Mouse (Mus musculus): ENCODE measurements around the gene Grhpr. TPM values are rescaled to one million over a fixed set of nuclear protein-coding genes. Genes with fewer than 3 reads are reported as not detected.
A peak's percentile ranks its signal among the peaks of the same experiment; 100 is the strongest.
"Not testable (repeated sequence)": the region's sequence is repeated elsewhere in the genome, so short reads cannot be mapped to it uniquely, and the experiment has no call there.

Grhpr gene
- total RNA-seq, 1 experiment from 2014 or later, result 188 TPM

- no peak for DNase-seq
Observed at GRCm38 (mm10) chr4:44973871-44974270, 7.3 kb upstream of the Grhpr start.

GRCm38 (mm10) chr4:44974331-44974730 is 6.9 kb upstream of the Grhpr start:
- DNase-seq, result no peak

- no peak for DNase-seq
Observed at GRCm38 (mm10) chr4:44976026-44976615, 5.1 kb upstream of the Grhpr start.

- DNase-seq, result no peak
Observed at GRCm38 (mm10) chr4:44976921-44977710, 4.1 kb upstream of the Grhpr start.

GRCm38 (mm10) chr4:44978175-44978574 is 3.0 kb upstream of the Grhpr start:
- DNase-seq, result no peak

GRCm38 (mm10) chr4:44979794-44980338 is 1.3 kb upstream of the Grhpr start:
- peak; percentile 87 for DNase-seq

- no peak for DNase-seq
Observed at GRCm38 (mm10) chr4:44981974-44982287, 736 bp downstream of the Grhpr start.

- DNase-seq, result no peak
Observed at GRCm38 (mm10) chr4:44982440-44983130, 1.4 kb downstream of the Grhpr start.

- peak; percentile 82 for DNase-seq
Observed at GRCm38 (mm10) chr4:44983131-44983740, 2.0 kb downstream of the Grhpr start.

- DNase-seq, result no peak
Observed at GRCm38 (mm10) chr4:44990560-44990959, 9.4 kb downstream of the Grhpr start.

- not testable (repeated sequence) for DNase-seq
Observed at GRCm38 (mm10) chr4:44992330-44992729, 11.1 kb downstream of the Grhpr start.

- DNase-seq, result not testable (repeated sequence)
Observed at GRCm38 (mm10) chr4:44993179-44993578, 12.0 kb downstream of the Grhpr start.

- no peak for DNase-seq
Observed at GRCm38 (mm10) chr4:44993847-44994246, 12.7 kb downstream of the Grhpr start.

GRCm38 (mm10) chr4:44994776-44995175 is 13.6 kb downstream of the Grhpr start:
- no peak for DNase-seq

GRCm38 (mm10) chr4:44998071-44998470 is 16.9 kb downstream of the Grhpr start:
- DNase-seq, result no peak

- no peak for DNase-seq
Observed at GRCm38 (mm10) chr4:45000001-45000400, 18.8 kb downstream of the Grhpr start.

GRCm38 (mm10) chr4:45005452-45005851 is 24.3 kb downstream of the Grhpr start:
- DNase-seq, result peak; percentile 32

- DNase-seq, result peak; percentile 45
Observed at GRCm38 (mm10) chr4:45010806-45011415, 29.7 kb downstream of the Grhpr start.

- peak; percentile 87 for DNase-seq
Observed at GRCm38 (mm10) chr4:45011581-45012104, 30.4 kb downstream of the Grhpr start.

GRCm38 (mm10) chr4:45012105-45012975 is 31.1 kb downstream of the Grhpr start, which contains the start of gene Zbtb5:
Gene Zbtb5 (minus strand): TSS chr4:45012412.
- peak; percentile 99 for DNase-seq

- peak; percentile 49 for DNase-seq
Observed at GRCm38 (mm10) chr4:45013031-45013431, 31.8 kb downstream of the Grhpr start.
